Mouse (Mus musculus) kidney, embryonic 14.5 days (tissue): Measurements from ENCODE around the gene Gm49388. TPM values are rescaled to one million over a fixed set of nuclear protein-coding genes. Genes with fewer than 3 reads are reported as not detected.

ENCODE experiments used
- ATAC-seq: fragments of 200-750 bp; cut with Nextera tagmentation; 2 replicates; pipeline ENCODE4 v1.8.0; 2017; ENCODE audit warnings: moderate number of reproducible peaks, mild to moderate bottlenecking, moderate TSS enrichment, moderate library complexity; ENCODE audit not compliant: low FRiP score, low TSS enrichment
- H3K27ac ChIP-seq: fragments of 300-500 bp; sonication (generic); 2 replicates; pipeline ENCODE4 v1.5.1; 2014; ENCODE audit warnings: low read depth, mild to moderate bottlenecking, low read length, moderate library complexity, mixed read lengths
- H3K27me3 ChIP-seq: fragments of 300-500 bp; sonication (generic); 2 replicates; pipeline ENCODE4 v1.6.1; 2014; ENCODE audit warnings: mild to moderate bottlenecking, low read length; ENCODE audit not compliant: control insufficient read depth, insufficient read depth
- H3K36me3 ChIP-seq: fragments of 300-500 bp; sonication (generic); 2 replicates; pipeline ENCODE4 v1.6.1; 2014; ENCODE audit warnings: low read length, mixed read lengths; ENCODE audit not compliant: control insufficient read depth, insufficient read depth
- H3K4me1 ChIP-seq: fragments of 300-500 bp; sonication (generic); 2 replicates; pipeline ENCODE4 v1.6.1; 2014; ENCODE audit warnings: low read length, mixed read lengths; ENCODE audit not compliant: control insufficient read depth, insufficient read depth
- H3K4me2 ChIP-seq: fragments of 300-500 bp; sonication (generic); replicated peaks from 2 replicates; pipeline ENCODE4 v1.6.1; 2014; ENCODE audit warnings: low read depth, mild to moderate bottlenecking, low read length
- H3K4me3 ChIP-seq: fragments of 300-500 bp; sonication (generic); 2 replicates; pipeline ENCODE4 v1.5.1; 2014; ENCODE audit warnings: mild to moderate bottlenecking, low read length
- H3K9ac ChIP-seq: fragments of 300-500 bp; sonication (generic); 2 replicates; pipeline ENCODE4 v1.6.1; 2014; ENCODE audit warnings: low read depth, mild to moderate bottlenecking, low read length, moderate library complexity
- H3K9me3 ChIP-seq: fragments of 300-500 bp; sonication (generic); 2 replicates; pipeline ENCODE4 v1.6.1; 2016; ENCODE audit warnings: low read length; ENCODE audit not compliant: control insufficient read depth
- WGBS: fragments of 180-500 bp; shearing (Covaris S2); extraction: QIAGEN DNeasy Blood & Tissue Kit; methylation state at CpG from one replicate; pipeline ENCODE4 v1.1.7; 2014; 5-methylcytosine and 5-hydroxymethylcytosine counted together
- polyA plus RNA-seq: library from polyadenylated mRNA; unstranded; fragments of >200 nt; fragmentation: Nextera tagmentation; extraction: Ambion mirVana; gene quantifications from 2 replicates; pipeline ENCODE4 v1.2.1, GENCODE M21; 2014

Gene Gm49388
- polyA plus RNA-seq, 1 experiment from 2014 or later: not detected

- Histone ChIP-seq H3K4me3 (no peak overlapping the region), H3K4me1 (peaks cover 10% of the 10 kb centered on the region; the same call in 1 of the 2 replicates), H3K9ac (no peak overlapping the region), H3K36me3 (peaks cover 60% of the 10 kb centered on the region), H3K27ac (no peak overlapping the region), H3K9me3 (no peaks in the 10 kb centered on the region), H3K4me2 (no peak overlapping the region), H3K27me3 (no peaks in the 10 kb centered on the region)
- ATAC-seq: no peak
- 88% methylated on average over 2 of the region's 2 CpGs for WGBS
Observed at GRCm38 (mm10) chr7:127765756-127766155, 19.7 kb upstream of the Gm49388 start.

- Histone ChIP-seq H3K4me2 (no peak overlapping the region), H3K9ac (no peak overlapping the region), H3K4me3 (no peak overlapping the region), H3K36me3 (peaks cover 58% of the 10 kb centered on the region), H3K4me1 (peaks cover 16% of the 10 kb centered on the region), H3K27ac (no peak overlapping the region), H3K27me3 (no peaks in the 10 kb centered on the region), H3K9me3 (no peaks in the 10 kb centered on the region)
- no peak for ATAC-seq
- 80% methylated on average over 17 of the region's 17 CpGs for WGBS
Observed at GRCm38 (mm10) chr7:127766851-127767609, 18.4 kb upstream of the Gm49388 start.

GRCm38 (mm10) chr7:127767671-127768345 is 17.6 kb upstream of the Gm49388 start:
- peaks cover 52% of the 10 kb centered on the region for H3K36me3 ChIP-seq
- WGBS: 93% methylated on average over 19 of the region's 19 CpGs
- ATAC-seq: no peak
- H3K27ac ChIP-seq: no peak overlapping the region
- H3K9me3 ChIP-seq: no peaks in the 10 kb centered on the region
- no peak overlapping the region for H3K4me2 ChIP-seq
- H3K9ac ChIP-seq: no peak overlapping the region
- no peak overlapping the region for H3K4me3 ChIP-seq
- H3K4me1 ChIP-seq: peaks cover 16% of the 10 kb centered on the region
- no peaks in the 10 kb centered on the region for H3K27me3 ChIP-seq

DNA sequence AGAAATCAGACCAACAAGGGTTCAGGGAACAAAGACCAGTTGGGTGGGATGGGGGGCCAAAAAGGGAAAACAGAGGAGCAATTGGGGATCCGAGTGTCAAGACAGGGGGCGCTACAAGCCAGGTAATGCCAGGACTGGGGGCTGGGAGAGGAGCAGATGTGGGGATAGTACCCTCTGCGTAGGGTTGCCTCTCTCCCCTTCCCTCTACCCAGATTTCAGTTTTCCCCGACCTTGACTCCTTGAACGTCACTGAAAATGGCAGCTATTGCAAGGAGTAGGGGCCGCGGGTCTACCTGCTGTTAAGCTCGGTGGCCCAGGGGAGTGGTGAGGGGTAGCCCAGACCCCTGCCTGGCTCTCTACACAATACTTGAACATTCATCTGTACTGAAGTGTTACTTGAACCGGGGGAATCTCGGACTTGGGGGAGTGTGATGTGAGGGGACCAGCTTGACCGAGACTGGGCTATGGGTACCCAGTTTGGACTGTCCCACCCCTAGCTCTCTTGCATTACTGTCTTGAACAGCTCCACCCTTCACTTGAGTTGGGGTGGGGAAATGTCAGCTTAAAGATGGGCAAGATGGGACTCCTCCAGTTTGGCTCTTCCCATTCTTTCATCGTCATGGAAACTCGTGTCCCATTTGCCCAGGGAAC is 16.9 kb upstream of the Gm49388 start:
- Histone ChIP-seq H3K9ac (no peak overlapping the region), H3K36me3 (peaks cover 47% of the 10 kb centered on the region), H3K4me3 (no peak overlapping the region), H3K9me3 (no peaks in the 10 kb centered on the region), H3K4me1 (peaks cover 16% of the 10 kb centered on the region), H3K4me2 (no peak overlapping the region), H3K27ac (0 out of 2 replicates have a peak overlapping the region, but pooled peaks have one; percentile 47), H3K27me3 (no peaks in the 10 kb centered on the region)
- WGBS: 53% methylated on average over 13 of the region's 13 CpGs
- no peak for ATAC-seq

DNA sequence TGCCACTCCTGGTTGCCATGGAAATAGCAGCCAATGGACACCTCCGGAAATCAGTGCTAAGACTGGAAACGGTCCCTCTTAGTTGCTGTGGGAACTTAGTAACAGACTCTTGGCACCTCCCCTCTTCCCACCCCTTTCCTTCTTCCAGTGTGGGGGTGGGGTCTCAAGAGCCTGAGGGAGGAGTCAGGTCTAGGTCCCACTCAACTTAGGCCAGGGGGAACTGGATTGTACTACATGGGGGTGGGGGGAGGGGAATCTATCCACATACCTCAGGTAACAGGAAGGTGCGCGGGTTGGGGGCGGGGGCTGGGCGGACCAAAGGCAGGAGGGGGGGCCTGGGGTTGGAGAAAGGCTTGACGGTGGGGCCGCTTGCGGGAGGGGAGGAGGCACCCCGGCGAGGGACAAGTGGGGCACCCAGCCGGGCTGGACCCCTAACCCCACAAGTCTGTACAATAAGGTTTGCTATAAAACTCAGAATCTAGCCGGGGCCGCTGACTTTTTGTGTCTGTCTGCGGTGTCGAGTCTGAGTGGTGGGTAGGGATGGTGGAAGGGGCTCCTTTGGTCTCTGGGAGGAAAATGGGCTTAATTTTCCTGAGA is 16.3 kb upstream of the Gm49388 start:
- H3K27ac ChIP-seq: peak overlapping the region; percentile 94
- under 1% methylated on average over 16 of the region's 16 CpGs for WGBS
- H3K9me3 ChIP-seq: no peaks in the 10 kb centered on the region
- peak; percentile 91 for ATAC-seq
- H3K4me3 ChIP-seq: peak overlapping the region; percentile 47
- peaks cover 41% of the 10 kb centered on the region for H3K36me3 ChIP-seq
- H3K4me1 ChIP-seq: peaks cover 16% of the 10 kb centered on the region
- peak overlapping the region; percentile 89 for H3K4me2 ChIP-seq
- H3K27me3 ChIP-seq: no peaks in the 10 kb centered on the region
- H3K9ac ChIP-seq: peak overlapping the region; percentile 69

DNA sequence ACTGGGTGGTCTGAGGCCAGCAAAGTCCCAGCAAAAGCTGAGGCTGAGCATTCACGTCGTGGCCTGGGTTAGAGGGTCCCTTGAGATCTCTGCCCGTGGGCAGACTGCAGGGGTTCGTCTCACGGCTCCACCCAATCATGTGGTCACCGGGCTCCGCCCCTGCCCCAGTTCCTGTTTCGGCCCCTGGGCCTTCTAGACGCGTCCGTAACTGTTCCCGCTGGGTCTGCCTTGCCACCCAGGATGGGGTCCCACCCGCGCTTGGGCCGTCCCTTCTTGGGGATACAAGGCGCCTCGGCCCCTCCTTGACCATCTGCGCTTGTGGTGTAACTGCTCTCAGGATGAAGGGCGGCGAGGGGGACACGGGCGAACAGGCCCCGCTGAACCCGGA is 15.8 kb upstream of the Gm49388 start, which contains the start of gene Orai3:
TSS of gene Orai3 (plus strand) at position 165 of the 388 bp plus-strand sequence.
- Histone ChIP-seq H3K9ac (peak within 1 kb of the TSS; percentile 69), H3K27me3 (no peaks in the 10 kb centered on the region), H3K9me3 (no peaks in the 10 kb centered on the region), H3K27ac (peak within 1 kb of the TSS; percentile 94), H3K4me3 (peak within 1 kb of the TSS; percentile 47), H3K4me2 (peak within 1 kb of the TSS; percentile 89), H3K36me3 (peaks cover 36% of the 10 kb centered on the region), H3K4me1 (peaks cover 16% of the 10 kb centered on the region)
- peak; percentile 77 for ATAC-seq
- WGBS: under 1% methylated on average over 24 of the region's 24 CpGs

DNA sequence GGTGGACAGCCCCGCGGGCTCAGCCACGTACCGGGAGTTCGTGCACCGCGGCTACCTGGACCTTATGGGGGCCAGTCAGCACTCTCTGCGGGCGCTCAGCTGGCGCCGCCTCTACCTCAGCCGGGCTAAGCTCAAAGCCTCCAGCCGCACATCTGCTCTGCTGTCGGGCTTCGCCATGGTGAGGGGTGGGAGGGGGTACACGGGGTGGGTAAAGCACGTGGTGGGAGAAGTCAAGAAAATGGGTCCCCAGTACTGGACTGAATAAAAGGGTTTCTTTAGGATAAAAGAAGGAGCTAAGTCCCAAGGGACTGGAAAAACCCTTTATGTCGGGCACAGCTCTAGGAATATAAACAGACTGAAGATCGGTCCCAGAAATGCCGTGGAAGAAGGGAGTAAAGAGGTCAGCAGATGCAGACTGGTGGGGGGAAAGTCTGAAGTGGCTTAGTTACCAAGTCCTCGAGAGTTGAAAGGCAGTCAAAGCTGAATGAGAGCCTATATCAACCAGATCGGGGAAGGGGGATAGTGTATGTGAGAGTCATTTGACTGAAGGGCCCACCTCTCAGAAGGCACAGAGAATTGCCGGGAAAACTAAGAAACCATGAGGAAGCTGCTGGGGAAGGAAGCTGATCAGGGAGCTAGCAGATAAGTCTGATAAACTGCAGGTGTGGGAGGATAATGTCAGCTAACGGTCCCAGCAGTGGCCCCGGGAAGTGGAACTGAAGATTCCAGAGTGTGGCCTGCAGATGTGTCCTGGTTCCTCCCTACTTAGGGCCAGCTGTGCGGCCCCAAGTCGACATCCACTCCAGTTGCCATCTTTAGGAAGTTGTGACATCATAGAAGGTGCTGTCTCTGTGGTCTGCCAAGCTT is 15.1 kb upstream of the Gm49388 start:
- peaks cover 29% of the 10 kb centered on the region for H3K36me3 ChIP-seq
- H3K27ac ChIP-seq: peak overlapping the region; percentile 94
- peaks cover 16% of the 10 kb centered on the region for H3K4me1 ChIP-seq
- ATAC-seq: peak; percentile 32
- H3K4me2 ChIP-seq: peak overlapping the region; percentile 89
- H3K9me3 ChIP-seq: no peaks in the 10 kb centered on the region
- no peaks in the 10 kb centered on the region for H3K27me3 ChIP-seq
- WGBS: 1% methylated on average over 27 of the region's 27 CpGs
- H3K9ac ChIP-seq: peak overlapping the region; percentile 69
- peak overlapping the region; percentile 47 for H3K4me3 ChIP-seq

GRCm38 (mm10) chr7:127771262-127771661 is 14.1 kb upstream of the Gm49388 start:
- H3K9me3 ChIP-seq: no peaks in the 10 kb centered on the region
- no peak for ATAC-seq
- peak overlapping the region; percentile 69; the same call in 1 of the 2 replicates for H3K9ac ChIP-seq
- H3K4me2 ChIP-seq: peak overlapping the region; percentile 89
- H3K27ac ChIP-seq: no peak overlapping the region
- H3K4me3 ChIP-seq: peak overlapping the region; percentile 47; the same call in 1 of the 2 replicates
- H3K4me1 ChIP-seq: peaks cover 16% of the 10 kb centered on the region
- peaks cover 19% of the 10 kb centered on the region for H3K36me3 ChIP-seq
- H3K27me3 ChIP-seq: no peaks in the 10 kb centered on the region
- WGBS: 67% methylated on average over 5 of the region's 5 CpGs
